Mouse (Mus musculus) lung, embryonic 14.5 days (tissue): ENCODE measurements around the gene Moap1. TPM values are rescaled to one million over a fixed set of nuclear protein-coding genes. Genes with fewer than 3 reads are reported as not detected.

Experiments
- ATAC-seq: fragments of 200-750 bp; cut with Nextera tagmentation; 2 replicates; pipeline ENCODE4 v1.8.0; 2017; ENCODE audit warnings: mild to moderate bottlenecking, moderate TSS enrichment, moderate library complexity; ENCODE audit not compliant: insufficient read depth
- DNase-seq: peaks from one replicate; pipeline ENCODE4 v3.0.0-alpha.2; 2015
- H3K27ac ChIP-seq: fragments of 300-500 bp; sonication (generic); 2 replicates; pipeline ENCODE4 v1.5.1; 2014; ENCODE audit warnings: low read depth, mild to moderate bottlenecking, moderate library complexity
- H3K27me3 ChIP-seq: fragments of 300-500 bp; sonication (generic); 2 replicates; pipeline ENCODE4 v1.6.1; 2014; ENCODE audit warnings: low read length, control low read depth; ENCODE audit not compliant: insufficient read depth
- H3K36me3 ChIP-seq: fragments of 300-500 bp; sonication (generic); 2 replicates; pipeline ENCODE4 v1.6.1; 2014; ENCODE audit warnings: control low read depth; ENCODE audit not compliant: insufficient read depth
- H3K4me1 ChIP-seq: fragments of 300-500 bp; sonication (generic); 2 replicates; pipeline ENCODE4 v1.6.1; 2014; ENCODE audit warnings: antibody characterized with exemption, control low read depth; ENCODE audit not compliant: insufficient read depth
- H3K4me2 ChIP-seq: fragments of 300-500 bp; sonication (generic); 2 replicates; pipeline ENCODE4 v1.6.1; 2014; ENCODE audit warnings: mild to moderate bottlenecking
- H3K4me3 ChIP-seq: fragments of 300-500 bp; sonication (generic); 2 replicates; pipeline ENCODE4 v1.5.1; 2014; ENCODE audit warnings: low read depth, low read length
- H3K9ac ChIP-seq: fragments of 300-500 bp; sonication (generic); 2 replicates; pipeline ENCODE4 v1.6.1; 2014
- H3K9me3 ChIP-seq: fragments of 300-500 bp; sonication (generic); 2 replicates; pipeline ENCODE4 v1.6.1; 2016; ENCODE audit warnings: low read depth, low read length, control low read depth
- CTCF ChIP-seq: IDR thresholded peaks from 2 replicates; pipeline ENCODE4 v1.5.1; 2016; ENCODE audit warnings: antibody characterized with exemption, low read depth
- WGBS: fragments of 180-500 bp; shearing (Covaris S2); extraction: QIAGEN DNeasy Blood & Tissue Kit; methylation state at CpG from one replicate; pipeline ENCODE4 v1.1.7; 2014; 5-methylcytosine and 5-hydroxymethylcytosine counted together
- polyA plus RNA-seq: library from polyadenylated mRNA; unstranded; fragments of >200 nt; fragmentation: Nextera tagmentation; extraction: Ambion mirVana; gene quantifications from 2 replicates; pipeline ENCODE4 v1.2.1, GENCODE M21; 2014

The Moap1 gene
- polyA plus RNA-seq, 1 experiment from 2014 or later = 24.3 TPM

- Histone ChIP-seq H3K9me3 (no peaks in the 10 kb centered on the region), H3K27ac (no peak overlapping the region), H3K4me1 (peaks cover 7% of the 10 kb centered on the region), H3K4me3 (no peak overlapping the region), H3K36me3 (no peaks in the 10 kb centered on the region), H3K27me3 (no peaks in the 10 kb centered on the region), H3K9ac (no peak overlapping the region), H3K4me2 (no peak overlapping the region)
- DNase-seq (no peak), ATAC-seq (no peak)
- TF ChIP-seq CTCF = no peak
- WGBS = 80% methylated on average over 5 of the region's 5 CpGs
Observed at GRCm38 (mm10) chr12:102701691-102702207, 41.7 kb downstream of the Moap1 start.

- Histone ChIP-seq H3K4me2 (no peak overlapping the region), H3K9me3 (no peaks in the 10 kb centered on the region), H3K9ac (no peak overlapping the region), H3K4me1 (peaks cover 5% of the 10 kb centered on the region), H3K27me3 (no peaks in the 10 kb centered on the region), H3K4me3 (no peak overlapping the region), H3K36me3 (no peaks in the 10 kb centered on the region), H3K27ac (no peak overlapping the region)
- no peak for DNase-seq
- no peak for TF ChIP-seq CTCF
- ATAC-seq = no peak
- WGBS = 51% methylated on average over 12 of the region's 12 CpGs
Observed at GRCm38 (mm10) chr12:102700453-102700852, 43.0 kb downstream of the Moap1 start.

GRCm38 (mm10) chr12:102699156-102699555 is 44.3 kb downstream of the Moap1 start:
- no peak overlapping the region for H3K4me2 ChIP-seq

GRCm38 (mm10) chr12:102698089-102698684 is 45.3 kb downstream of the Moap1 start:
- Histone ChIP-seq H3K9me3 (no peaks in the 10 kb centered on the region), H3K4me1 (no peaks in the 10 kb centered on the region), H3K9ac (no peak overlapping the region), H3K36me3 (no peaks in the 10 kb centered on the region), H3K4me2 (no peak overlapping the region), H3K27ac (no peak overlapping the region), H3K4me3 (no peak overlapping the region), H3K27me3 (no peaks in the 10 kb centered on the region)
- no peak for ATAC-seq
- DNase-seq = no peak
- WGBS = 60% methylated on average over 1 of the region's 1 CpGs
- TF ChIP-seq CTCF = no peak

More at GRCm38 (mm10) chr12:102699156-102699555, 44.3 kb downstream of the Moap1 start:
- Histone ChIP-seq H3K4me1 (peaks cover 4% of the 10 kb centered on the region), H3K27ac (no peak overlapping the region), H3K9me3 (no peaks in the 10 kb centered on the region), H3K36me3 (no peaks in the 10 kb centered on the region), H3K27me3 (no peaks in the 10 kb centered on the region), H3K4me3 (no peak overlapping the region), H3K9ac (no peak overlapping the region)
- DNase-seq (no peak), ATAC-seq (no peak)
- no peak for TF ChIP-seq CTCF
- 12% methylated on average over 1 of the region's 1 CpGs for WGBS

GRCm38 (mm10) chr12:102697381-102697780 is 46.1 kb downstream of the Moap1 start:
- 59% methylated on average over 7 of the region's 7 CpGs for WGBS
- DNase-seq (no peak), ATAC-seq (no peak)
- Histone ChIP-seq H3K36me3 (no peaks in the 10 kb centered on the region), H3K9me3 (no peaks in the 10 kb centered on the region), H3K4me2 (no peak overlapping the region), H3K4me3 (no peak overlapping the region), H3K27ac (no peak overlapping the region), H3K27me3 (no peaks in the 10 kb centered on the region), H3K4me1 (no peaks in the 10 kb centered on the region), H3K9ac (no peak overlapping the region)
- TF ChIP-seq CTCF = no peak

GRCm38 (mm10) chr12:102696635-102697354 is 46.7 kb downstream of the Moap1 start:
- no peak overlapping the region for H3K27ac ChIP-seq
- DNase-seq (no peak), ATAC-seq (no peak)
- 70% methylated on average over 14 of the region's 14 CpGs for WGBS
- H3K9ac ChIP-seq = no peak overlapping the region
- H3K4me1 ChIP-seq = no peaks in the 10 kb centered on the region
- TF ChIP-seq CTCF = no peak
- no peak overlapping the region for H3K4me3 ChIP-seq
- H3K27me3 ChIP-seq = no peaks in the 10 kb centered on the region
- H3K36me3 ChIP-seq = no peaks in the 10 kb centered on the region
- no peaks in the 10 kb centered on the region for H3K9me3 ChIP-seq
- H3K4me2 ChIP-seq = no peak overlapping the region
